Mouse (Mus musculus) liver, embryonic 14.5 days (tissue): Measurements from ENCODE around the gene Arsb. TPM values are rescaled to one million over a fixed set of nuclear protein-coding genes. Genes with fewer than 3 reads are reported as not detected.

Source experiments
- ATAC-seq: fragments of 200-750 bp; cut with Nextera tagmentation; 2 replicates; pipeline ENCODE4 v1.8.0; 2017; ENCODE audit warnings: moderate number of reproducible peaks, mild to moderate bottlenecking, moderate library complexity; ENCODE audit not compliant: insufficient read depth
- DNase-seq, 3 experiments: peaks; one replicate each; pipeline ENCODE4 v3.0.0-alpha.2; 2012 to 2013; ENCODE audit warnings: low read depth in 3 of 3, low spot score in 3 of 3
- H3K27ac ChIP-seq: fragments of 300-500 bp; sonication (generic); 2 replicates; pipeline ENCODE4 v1.5.1; 2014; ENCODE audit warnings: moderate library complexity, mild to moderate bottlenecking, control low read depth, inconsistent platforms
- H3K27me3 ChIP-seq: fragments of 300-500 bp; sonication (generic); 2 replicates; pipeline ENCODE4 v1.6.1; 2014; ENCODE audit warnings: mild to moderate bottlenecking, low read length, moderate library complexity; ENCODE audit not compliant: control insufficient read depth, insufficient read depth
- H3K36me3 ChIP-seq: fragments of 300-500 bp; sonication (generic); replicated peaks from 2 replicates; pipeline ENCODE4 v1.6.1; 2014; ENCODE audit warnings: low read depth; ENCODE audit not compliant: control insufficient read depth, insufficient read depth
- H3K4me1 ChIP-seq, 2 experiments: fragments of 200-500 bp in 1 of 2; fragments of 300-500 bp in 1 of 2; sonication (generic) in 1 of 2; replicated peaks; 2 replicates each; pipeline ENCODE4 v1.6.1; 2012 to 2014; ENCODE audit warnings: antibody characterized with exemption in 1 of 2, inconsistent platforms in 1 of 2, low read length in 1 of 2; ENCODE audit not compliant: control insufficient read depth in 2 of 2, insufficient read depth in 2 of 2
- H3K4me2 ChIP-seq: fragments of 300-500 bp; sonication (generic); 2 replicates; pipeline ENCODE4 v1.6.1; 2014; ENCODE audit warnings: low read depth, mild to moderate bottlenecking, control low read depth, moderate library complexity
- H3K4me3 ChIP-seq, 2 experiments: fragments of 200-500 bp in 1 of 2; fragments of 300-500 bp in 1 of 2; sonication (generic) in 1 of 2; 2 replicates each; pipeline ENCODE4 v1.5.1; 2012 to 2014; ENCODE audit warnings: low read depth in 2 of 2, low read length in 2 of 2, mild to moderate bottlenecking in 2 of 2, control low read depth in 1 of 2, inconsistent platforms in 1 of 2, moderate library complexity in 1 of 2; ENCODE audit not compliant: insufficient read depth in 1 of 2
- H3K9ac ChIP-seq: fragments of 300-500 bp; sonication (generic); replicated peaks from 2 replicates; pipeline ENCODE4 v1.6.1; 2014; ENCODE audit warnings: mild to moderate bottlenecking, control low read depth, moderate library complexity
- H3K9me3 ChIP-seq: fragments of 300-500 bp; sonication (generic); 2 replicates; pipeline ENCODE4 v1.6.1; 2016; ENCODE audit warnings: low read length, mixed read lengths; ENCODE audit not compliant: control insufficient read depth
- CTCF ChIP-seq: IDR thresholded peaks from 2 replicates; pipeline ENCODE4 v1.5.1; 2016; ENCODE audit warnings: antibody characterized with exemption, low read depth, control low read depth
- EP300 ChIP-seq: IDR thresholded peaks from 2 replicates; pipeline ENCODE4 v1.6.1; 2016; ENCODE audit warnings: antibody characterized with exemption, low read depth
- WGBS: fragments of 180-500 bp; shearing (Covaris S2); extraction: QIAGEN DNeasy Blood & Tissue Kit; methylation state at CpG from one replicate; pipeline ENCODE4 v1.1.7; 2014; ENCODE audit not compliant: insufficient replicate concordance; 5-methylcytosine and 5-hydroxymethylcytosine counted together
- polyA plus RNA-seq, 2 experiments: library from polyadenylated mRNA; depleted of rRNA in 1 of 2; stranded (reverse) in 1 of 2; unstranded in 1 of 2; fragments of >200 nt; fragmentation: Nextera tagmentation in 1 of 2; extraction: Ambion mirVana in 1 of 2; gene quantifications; 2 replicates each; pipeline versions ENCODE4 v1.2.1 to v1.2.3; 2012 to 2014

Gene Arsb
- polyA plus RNA-seq, 2 experiments, result 2.8 to 4.0 TPM

DNA sequence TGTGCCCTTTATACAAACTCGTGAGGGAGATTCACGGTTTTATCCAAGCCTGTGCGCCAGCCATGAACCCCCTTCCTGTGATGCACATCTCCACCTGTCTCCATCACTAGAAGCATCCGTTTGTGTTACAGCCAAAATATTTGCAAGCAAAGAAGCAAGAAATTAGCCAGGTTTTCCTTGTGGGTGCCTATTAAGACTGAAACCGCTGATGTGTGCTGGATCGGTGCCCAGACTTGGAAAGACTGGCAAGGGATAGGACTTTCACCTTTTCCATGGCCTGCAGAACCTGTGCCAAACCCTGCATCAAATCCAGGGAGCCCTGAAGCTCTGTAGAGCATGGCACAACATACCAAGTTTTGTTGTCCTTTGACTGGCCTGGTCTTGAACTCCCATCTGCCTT lies 165.0 kb downstream of the Arsb start:
- ATAC-seq, result no peak
- Histone ChIP-seq H3K27me3 (no peaks in the 10 kb centered on the region), H3K9me3 (no peaks in the 10 kb centered on the region), H3K36me3 (no peaks in the 10 kb centered on the region), H3K4me1 (peaks cover 0 to 16% of the 10 kb centered on the region in 2 experiments; a peak in 2 of 4 replicates), H3K4me2 (no peak overlapping the region), H3K4me3 (no peak overlapping the region), H3K9ac (no peak overlapping the region), H3K27ac (no peak overlapping the region)
- DNase-seq, result no peak
- TF ChIP-seq CTCF, result no peak
- no peak for TF ChIP-seq EP300
- WGBS, result 72% methylated on average over 6 of the region's 6 CpGs

DNA sequence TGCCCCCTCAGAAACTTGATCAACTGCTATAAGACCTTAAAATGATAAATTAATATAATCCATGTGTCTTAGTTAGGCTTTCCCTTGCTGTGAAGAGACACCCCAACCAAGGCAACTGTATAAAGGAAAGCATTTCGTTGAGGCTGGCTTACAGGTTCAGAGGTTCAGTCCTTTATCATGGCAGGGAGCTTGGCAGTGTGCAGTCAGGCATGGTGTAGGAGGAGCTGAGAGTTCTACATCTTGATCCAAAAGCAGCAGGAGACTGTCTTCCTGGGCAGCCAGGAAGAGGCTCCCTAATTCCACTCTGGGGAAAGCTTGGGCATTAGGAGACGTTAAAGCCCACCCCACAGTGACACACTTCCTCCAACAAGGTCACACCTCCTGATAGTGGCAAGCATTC lies 166.7 kb downstream of the Arsb start:
- no peak for TF ChIP-seq CTCF
- no peak for TF ChIP-seq EP300
- 20% methylated on average over 2 of the region's 2 CpGs for WGBS
- H3K4me1 ChIP-seq, result peaks cover 0 to 16% of the 10 kb centered on the region in 2 experiments; a peak in 2 of 4 replicates

DNA sequence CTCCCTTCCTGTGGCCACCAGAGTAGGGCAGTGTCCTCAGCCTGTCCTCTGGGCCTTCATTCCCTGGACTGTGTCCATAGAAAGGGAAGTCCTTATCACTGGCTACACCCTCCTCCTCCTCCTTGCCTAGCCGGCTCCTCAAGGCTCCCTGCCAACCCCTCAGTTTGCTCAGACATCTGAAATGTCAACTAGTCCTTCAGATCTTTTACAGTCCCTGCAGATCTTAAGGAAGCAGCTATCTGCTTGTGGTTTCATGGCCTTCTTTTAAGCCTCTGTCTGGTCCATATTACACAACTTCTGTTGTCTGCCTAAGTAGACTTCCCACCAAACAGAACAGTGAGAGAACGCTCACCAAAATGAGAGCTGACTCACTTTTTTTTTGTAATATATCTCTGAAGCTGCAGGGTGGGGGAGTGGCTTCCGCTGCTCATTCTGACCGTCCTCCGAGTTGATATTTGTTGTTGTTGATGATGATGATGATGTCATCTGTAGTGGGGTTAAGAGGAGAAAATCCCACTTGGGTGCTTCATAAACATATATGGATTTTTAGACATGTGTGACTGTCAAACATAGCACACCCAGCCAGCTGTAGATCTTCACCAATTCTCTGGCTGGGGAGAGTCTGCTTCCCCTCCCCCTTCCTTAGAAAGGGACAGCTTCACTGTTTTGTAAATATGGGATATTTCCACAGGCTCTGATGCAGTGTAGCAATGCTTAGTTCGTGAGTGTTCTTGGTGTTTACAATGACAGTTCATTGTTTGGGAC lies 168.1 kb downstream of the Arsb start:
- Histone ChIP-seq H3K27ac (no peak overlapping the region), H3K9ac (no peak overlapping the region), H3K36me3 (no peaks in the 10 kb centered on the region), H3K4me3 (no peak overlapping the region), H3K9me3 (no peaks in the 10 kb centered on the region), H3K27me3 (no peaks in the 10 kb centered on the region), H3K4me2 (no peak overlapping the region), H3K4me1 (peaks cover 0 to 16% of the 10 kb centered on the region in 2 experiments; a peak in 2 of 4 replicates)
- WGBS, result 12% methylated on average over 6 of the region's 6 CpGs
- DNase-seq (peak in 2 of 3 experiments; percentile 5 to 33), ATAC-seq (no peak)
- TF ChIP-seq EP300, result no peak

More for the DNA sequence above, 166.7 kb downstream of the Arsb start:
- H3K9me3 ChIP-seq, result no peaks in the 10 kb centered on the region
- H3K9ac ChIP-seq, result no peak overlapping the region
- H3K4me2 ChIP-seq, result no peak overlapping the region
- ATAC-seq, result no peak
- no peaks in the 10 kb centered on the region for H3K36me3 ChIP-seq
- no peak overlapping the region for H3K4me3 ChIP-seq
- H3K27me3 ChIP-seq, result no peaks in the 10 kb centered on the region
- no peak overlapping the region for H3K27ac ChIP-seq
- DNase-seq, result no peak

DNA sequence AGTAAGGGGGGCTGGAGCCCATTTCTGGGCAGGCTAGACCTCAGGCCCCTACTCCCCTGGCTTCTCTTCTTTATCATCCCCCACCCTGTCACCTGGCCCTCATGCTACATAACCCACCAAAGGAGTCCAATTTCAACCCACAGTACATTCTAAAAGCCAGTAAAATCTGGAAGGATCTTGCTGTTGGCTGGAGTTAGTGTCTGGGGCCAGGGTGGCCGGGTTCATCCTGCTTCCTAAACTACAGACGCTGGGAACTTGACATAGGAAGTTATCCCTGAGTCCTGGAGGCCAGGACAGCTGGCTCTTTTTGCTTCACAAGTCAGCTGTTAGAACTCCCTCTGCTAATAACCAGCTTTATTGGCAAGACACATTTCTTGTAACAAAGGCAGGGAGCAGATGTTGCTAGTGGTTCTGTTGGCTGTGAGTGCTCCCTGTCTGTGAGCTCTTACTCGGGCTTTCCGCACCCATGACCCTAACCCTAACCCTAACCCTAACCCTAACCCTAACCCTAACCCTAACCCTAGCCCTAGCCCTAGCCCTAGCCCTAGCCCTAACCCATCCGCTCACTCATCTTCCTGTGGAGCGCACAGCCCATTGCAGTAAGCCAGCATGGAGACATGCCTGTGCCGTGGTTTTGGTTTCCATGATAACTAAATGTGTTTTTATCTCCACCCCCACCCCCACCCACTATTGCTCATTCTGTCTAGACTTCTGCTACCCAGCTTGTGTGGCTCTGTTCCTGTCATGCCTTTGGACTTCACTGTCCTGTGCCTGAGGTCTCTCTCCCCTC lies 169.5 kb downstream of the Arsb start:
- no peaks in the 10 kb centered on the region for H3K36me3 ChIP-seq

DNA sequence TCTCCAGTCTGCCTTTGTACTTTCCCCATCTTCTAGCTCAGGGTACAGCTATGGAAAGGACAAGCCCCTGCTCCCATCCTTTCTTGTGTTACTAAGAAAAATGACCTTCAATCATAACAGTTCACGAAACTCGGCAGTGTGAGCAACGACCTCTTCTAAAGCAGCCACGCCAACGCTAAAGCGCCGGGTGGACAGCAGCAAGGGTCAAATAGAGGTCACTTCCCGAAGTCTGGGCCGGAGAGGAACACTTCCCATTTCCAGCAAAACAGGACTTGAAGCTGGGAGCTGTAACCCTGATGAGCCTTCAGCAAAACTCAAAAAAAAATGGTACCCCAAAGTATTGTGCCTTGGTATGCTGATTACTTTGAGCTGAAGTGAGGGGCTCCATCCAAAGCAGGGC lies 179.6 kb downstream of the Arsb start:
- no peaks in the 10 kb centered on the region for H3K36me3 ChIP-seq
- 26% methylated on average over 9 of the region's 9 CpGs for WGBS
- H3K4me3 ChIP-seq, result no peak overlapping the region
- H3K27ac ChIP-seq, result no peak overlapping the region
- TF ChIP-seq EP300 (no peak), CTCF (no peak)
- H3K4me2 ChIP-seq, result no peak overlapping the region
- H3K27me3 ChIP-seq, result no peaks in the 10 kb centered on the region
- no peaks in the 10 kb centered on the region for H3K9me3 ChIP-seq
- H3K9ac ChIP-seq, result no peak overlapping the region
- H3K4me1 ChIP-seq, result peaks cover 0 to 2% of the 10 kb centered on the region in 2 experiments; a peak in 1 of 4 replicates
- DNase-seq, result no peak
- no peak for ATAC-seq

More for the DNA sequence above, 169.5 kb downstream of the Arsb start:
- Histone ChIP-seq H3K4me2 (no peak overlapping the region), H3K9me3 (no peaks in the 10 kb centered on the region), H3K4me3 (no peak overlapping the region), H3K27me3 (no peaks in the 10 kb centered on the region), H3K4me1 (peaks cover 0 to 16% of the 10 kb centered on the region in 2 experiments; a peak in 2 of 4 replicates), H3K27ac (no peak overlapping the region), H3K9ac (no peak overlapping the region)
- ATAC-seq (no peak), DNase-seq (no peak)
- TF ChIP-seq CTCF (no peak), EP300 (no peak)
- WGBS, result 54% methylated on average over 7 of the region's 7 CpGs
